Comparison of ENCODE assay signal across 9 mouse cellular contexts in genomic region chrX:136976424-136977084, GRCm38 (mm10). TPM values are rescaled to one million over a fixed set of nuclear protein-coding genes. Genes with fewer than 3 reads are reported as not detected.
DNase-seq lines count a peak whose midpoint lies in the region; ATAC-seq lines count a peak whose summit lies in the region.
"Had no signal": no experiment of that assay in that cellular context is flagged by ENCODE, and none has a peak within 500 bp of the region (broad histone marks: within the 10 kb centered on the region; RNA-seq: fewer than 3 reads in every experiment).

Gene Tmsb15l (minus strand): TSS chrX:136976869.
Gene Tmsb15b1 (minus strand): TSS chrX:136976874.

- H3K4me1 ChIP-seq in liver, embryonic 13.5 days (replicated peaks), result no peaks in the 10 kb centered on the region

- H3K4me2 ChIP-seq in liver, embryonic 13.5 days, result peak within 1 kb of the TSS; percentile 39

- peak; percentile 97 for ATAC-seq in liver, embryonic 13.5 days (ENCODE audit: low read depth)

- H3K9ac ChIP-seq in liver, embryonic 13.5 days, result no peak within 1 kb of the TSS

- no peaks in the 10 kb centered on the region for H3K9me3 ChIP-seq in liver, embryonic 13.5 days (replicated peaks)

- H3K4me3 ChIP-seq in liver, embryonic 13.5 days (replicated peaks), result peak within 1 kb of the TSS; percentile 26

- H3K27me3 ChIP-seq in liver, embryonic 13.5 days, result no peaks in the 10 kb centered on the region

- DNase-seq in urinary bladder, postnatal 14 days (ENCODE audit: low spot score), result peak; percentile 61
- no peak for DNase-seq in urinary bladder, postnatal 10 days (ENCODE audit: low spot score)
- DNase-seq in embryo, embryonic 10 days (ENCODE audit: low spot score), result peak; percentile 83
- peak; percentile 7 for DNase-seq in heart, adult 8-10 months (ENCODE audit: low spot score)
- DNase-seq in kidney, adult 9 months, result peak; percentile 81
- peak; percentile 40 for DNase-seq in liver, embryonic 13.5 days
- DNase-seq in naive thymus-derived CD4-positive, alpha-beta T cell, adult 2 months (ENCODE audit: low read depth), result peak; percentile 80
- DNase-seq in telencephalon, adult 2 months (ENCODE audit: low read depth, low spot score), result peak; percentile 77

- WGBS in liver, embryonic 13.5 days (ENCODE audit: insufficient replicate concordance), result 26% methylated on average over 15 of the region's 15 CpGs

- no peak within 1 kb of the TSS for H3K27ac ChIP-seq in liver, embryonic 13.5 days
- H3K27ac ChIP-seq: macrophage had no signal

- H3K36me3 ChIP-seq in liver, embryonic 13.5 days, result no peaks in the 10 kb centered on the region

RNA-seq across cellular contexts. Expression of gene Tmsb15l, which starts in this region (rescaled TPM):
- not detected for total RNA-seq in heart, adult 8-10 months (2022)
- 0.43 TPM in 1 of 2 replicates, not detected in the other for polyA plus RNA-seq in liver, embryonic 13.5 days (2015; fragmentation: Nextera tagmentation; extraction: Ambion mirVana)

RNA-seq across cellular contexts. Expression of gene Tmsb15b1, which starts in this region (rescaled TPM):
- total RNA-seq in heart, adult 8-10 months (2022), result not detected
- polyA plus RNA-seq in liver, embryonic 13.5 days (2015; fragmentation: Nextera tagmentation; extraction: Ambion mirVana), result 3.7 and 4.5 TPM in 2 replicates
- polyA plus RNA-seq: macrophage had no signal

Comparison
In these comparisons a context has a peak if more than half of its experiments do, and no peak if none do; other contexts are left out.
1. Peak in DNase-seq in heart, adult 8-10 months; RNA of the genes that start here not detected or under 1 TPM.